Mouse (Mus musculus) liver, postnatal 0 days (tissue): ENCODE data around the gene Zfp39.
A peak's percentile ranks its signal among the peaks of the same experiment; 100 is the strongest.

Experiments
- CTCF ChIP-seq: sonication (generic); IDR thresholded peaks from 2 replicates; pipeline ENCODE4 v1.5.1; 2016; ENCODE audit warnings: antibody characterized with exemption, low read depth
- EP300 ChIP-seq: IDR thresholded peaks from 2 replicates; pipeline ENCODE4 v1.6.1; 2016; ENCODE audit warnings: antibody characterized with exemption, low read depth, mild to moderate bottlenecking

GRCm38 (mm10) chr11:58938322-58939087 is 34.5 kb upstream of the Zfp39 start, which contains the start of gene Rnf187:
- no peak for TF ChIP-seq CTCF
- TF ChIP-seq EP300 = peak; percentile 90
